Mouse (Mus musculus): ENCODE results near the gene Sertad2. TPM values are rescaled to one million over a fixed set of nuclear protein-coding genes. Genes with fewer than 3 reads are reported as not detected.

Sertad2 gene
- polyA plus RNA-seq, 1 experiment from 2014 or later: 22.3 TPM

DNA sequence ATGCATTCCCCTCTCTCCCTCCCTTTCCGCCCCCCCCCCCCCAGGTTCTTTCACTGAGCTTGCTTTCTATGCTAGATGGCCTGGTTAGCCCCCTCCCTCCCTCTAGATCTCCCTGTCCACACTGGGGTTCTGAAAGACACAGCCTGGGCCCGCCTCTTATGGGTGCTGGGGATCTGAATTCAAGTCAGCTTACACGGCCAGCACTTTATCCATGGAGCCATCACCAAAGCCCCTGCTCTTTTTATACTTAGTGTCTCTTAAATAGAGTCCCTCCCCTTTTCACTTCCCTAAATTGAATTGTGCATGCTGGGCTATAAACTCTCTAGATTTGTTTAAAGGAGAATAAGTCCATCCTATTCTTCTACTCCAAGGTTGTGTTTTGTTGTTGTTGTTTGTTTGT lies 12.6 kb downstream of the Sertad2 start:
- H3K4me2 ChIP-seq (ENCODE audit: low read depth): no peak overlapping the region
- ATAC-seq (ENCODE audit: insufficient read depth, low FRiP score, low TSS enrichment): no peak
- H3K9ac ChIP-seq (ENCODE audit: low read length): no peak overlapping the region
- no peak overlapping the region for H3K4me3 ChIP-seq (ENCODE audit: low read depth, low read length)
- no peaks in the 10 kb centered on the region for H3K36me3 ChIP-seq (ENCODE audit: control insufficient read depth, insufficient read depth, low read length)
- 81% methylated on average over 2 of the region's 3 CpGs for WGBS
- DNase-seq (ENCODE audit: low spot score): no peak
- no peaks in the 10 kb centered on the region for H3K9me3 ChIP-seq (ENCODE audit: control insufficient read depth, low read length)
- H3K4me1 ChIP-seq (ENCODE audit: control insufficient read depth, insufficient read depth, low read length): no peaks in the 10 kb centered on the region
- H3K27me3 ChIP-seq (ENCODE audit: control insufficient read depth, insufficient read depth, low read length): no peaks in the 10 kb centered on the region
- no peak overlapping the region for H3K27ac ChIP-seq (ENCODE audit: low read depth, low read length)

DNA sequence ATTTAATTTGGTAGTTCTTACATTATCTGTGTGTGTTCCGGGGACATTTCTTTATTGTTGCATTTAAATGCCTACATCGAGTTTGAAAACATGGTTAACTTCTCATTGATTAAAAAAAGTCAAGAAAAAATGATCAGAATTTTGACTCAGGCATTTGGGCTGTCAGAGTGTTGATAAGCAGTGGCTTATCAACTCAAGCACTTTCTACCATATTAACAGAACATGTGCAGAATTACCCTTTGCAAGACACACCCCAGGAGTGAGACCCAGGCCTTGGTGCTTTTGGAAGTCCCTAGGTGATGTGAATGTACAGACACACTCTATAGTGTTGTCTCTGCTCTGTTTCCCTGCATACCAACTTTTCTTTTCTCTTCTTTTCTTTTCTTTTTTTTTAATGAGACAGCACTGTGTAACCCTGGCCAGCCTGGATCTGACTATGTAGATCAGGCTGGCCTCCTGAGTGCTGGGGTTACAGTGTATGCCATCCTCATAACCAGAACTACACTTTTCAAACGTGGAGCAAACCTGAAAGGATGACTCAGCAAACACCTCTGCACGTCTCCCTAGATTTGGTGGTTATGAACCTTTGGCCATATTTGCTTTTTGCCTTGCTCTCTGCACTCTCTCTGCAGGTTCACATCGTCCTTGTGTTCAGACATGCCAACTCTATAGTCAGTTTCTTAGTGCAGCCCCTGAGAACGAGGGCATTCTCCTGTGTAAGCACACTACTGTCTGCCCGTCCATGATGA lies 13.3 kb downstream of the Sertad2 start:
- H3K4me2 ChIP-seq (ENCODE audit: low read depth): no peak overlapping the region
- WGBS: 83% methylated on average over 7 of the region's 7 CpGs
- no peak for ATAC-seq (ENCODE audit: insufficient read depth, low FRiP score, low TSS enrichment)

DNA sequence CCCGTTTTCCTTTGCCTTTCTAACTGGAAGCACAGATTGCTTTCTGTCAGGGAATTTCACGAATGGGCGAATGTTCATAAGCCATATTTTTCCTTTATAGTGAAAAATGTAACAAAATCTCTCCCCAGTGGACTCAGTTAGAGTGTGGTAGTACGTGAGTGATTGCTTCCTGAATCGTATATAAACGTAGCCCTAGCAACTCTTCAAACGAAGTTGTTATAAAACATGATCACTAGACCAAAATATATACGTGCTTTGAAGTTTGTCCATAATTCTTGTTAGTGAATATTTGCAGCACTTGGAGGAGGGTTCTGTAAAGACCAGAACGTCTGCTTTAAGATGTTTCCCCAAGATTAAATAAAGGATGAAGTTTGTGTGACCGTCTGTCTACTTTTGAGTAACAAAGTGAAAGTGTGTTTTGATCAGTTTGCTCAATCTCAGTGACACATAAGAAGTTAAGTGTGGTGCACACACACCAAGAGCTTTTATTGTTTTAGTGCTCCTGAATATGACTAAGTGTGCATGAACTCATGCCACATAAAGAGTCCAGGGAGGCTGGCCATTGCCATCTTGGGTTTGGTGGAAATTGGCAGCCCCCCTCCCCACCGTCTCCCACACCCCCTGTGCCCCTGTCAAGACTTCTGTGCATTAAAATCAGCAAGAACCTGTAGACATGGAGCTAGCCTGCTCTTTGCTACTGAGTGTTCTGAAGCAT lies 16.3 kb downstream of the Sertad2 start:
- 77% methylated on average over 11 of the region's 11 CpGs for WGBS

More for the DNA sequence above, 13.3 kb downstream of the Sertad2 start:
- Histone ChIP-seq H3K4me1 (ENCODE audit: control insufficient read depth, insufficient read depth, low read length) (no peaks in the 10 kb centered on the region), H3K4me3 (ENCODE audit: low read depth, low read length) (no peak overlapping the region), H3K27me3 (ENCODE audit: control insufficient read depth, insufficient read depth, low read length) (no peaks in the 10 kb centered on the region), H3K27ac (ENCODE audit: low read depth, low read length) (no peak overlapping the region), H3K9me3 (ENCODE audit: control insufficient read depth, low read length) (no peaks in the 10 kb centered on the region), H3K9ac (ENCODE audit: low read length) (no peak overlapping the region), H3K36me3 (ENCODE audit: control insufficient read depth, insufficient read depth, low read length) (no peaks in the 10 kb centered on the region)
- no peak for DNase-seq (ENCODE audit: low spot score)

DNA sequence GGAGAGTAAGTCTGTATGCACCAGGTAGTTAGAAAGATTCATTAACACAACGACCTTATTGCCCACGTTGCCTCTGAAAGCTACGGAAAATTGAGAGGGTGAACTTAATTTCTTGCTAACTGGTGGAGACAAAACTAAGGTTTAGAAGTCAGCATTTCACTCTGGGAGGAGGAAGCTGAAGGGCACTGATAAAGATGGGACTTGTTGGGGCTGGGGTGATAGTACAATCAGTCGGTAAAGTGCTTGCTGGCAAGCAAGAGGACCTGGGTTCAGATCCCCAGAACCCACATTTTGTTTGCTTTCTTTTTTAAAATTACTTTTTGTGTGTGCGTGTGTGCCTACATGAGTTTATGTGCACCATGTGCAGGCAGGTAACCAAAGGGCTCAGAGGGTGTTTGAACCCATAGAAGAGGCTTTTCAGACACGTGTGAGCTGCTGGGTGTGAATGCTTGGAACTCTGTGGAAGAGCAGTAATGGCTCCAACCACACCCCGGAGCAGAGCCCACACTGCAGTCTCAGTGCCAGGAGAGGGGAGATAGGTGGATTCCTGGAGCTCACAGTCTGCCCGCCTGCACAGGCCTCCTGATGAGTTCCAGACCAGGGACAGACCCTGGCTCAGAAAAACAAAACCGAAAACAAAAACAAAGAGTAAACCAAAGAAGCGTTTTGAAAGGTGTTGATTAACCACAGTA lies 17.0 kb downstream of the Sertad2 start:
- Histone ChIP-seq H3K9ac (ENCODE audit: low read length) (no peak overlapping the region), H3K36me3 (ENCODE audit: control insufficient read depth, insufficient read depth, low read length) (no peaks in the 10 kb centered on the region), H3K4me1 (ENCODE audit: control insufficient read depth, insufficient read depth, low read length) (no peaks in the 10 kb centered on the region), H3K4me2 (ENCODE audit: low read depth) (no peak overlapping the region), H3K4me3 (ENCODE audit: low read depth, low read length) (no peak overlapping the region), H3K9me3 (ENCODE audit: control insufficient read depth, low read length) (no peaks in the 10 kb centered on the region), H3K27ac (ENCODE audit: low read depth, low read length) (no peak overlapping the region), H3K27me3 (ENCODE audit: control insufficient read depth, insufficient read depth, low read length) (no peaks in the 10 kb centered on the region)
- DNase-seq (ENCODE audit: low spot score) (no peak), ATAC-seq (ENCODE audit: insufficient read depth, low FRiP score, low TSS enrichment) (no peak)
- 73% methylated on average over 10 of the region's 10 CpGs for WGBS

More for the DNA sequence above, 16.3 kb downstream of the Sertad2 start:
- DNase-seq (ENCODE audit: low spot score): no peak
- no peak for ATAC-seq (ENCODE audit: insufficient read depth, low FRiP score, low TSS enrichment)
- H3K4me3 ChIP-seq (ENCODE audit: low read depth, low read length): no peak overlapping the region
- H3K27ac ChIP-seq (ENCODE audit: low read depth, low read length): no peak overlapping the region
- no peak overlapping the region for H3K9ac ChIP-seq (ENCODE audit: low read length)
- H3K4me2 ChIP-seq (ENCODE audit: low read depth): no peak overlapping the region
- no peaks in the 10 kb centered on the region for H3K9me3 ChIP-seq (ENCODE audit: control insufficient read depth, low read length)
- H3K36me3 ChIP-seq (ENCODE audit: control insufficient read depth, insufficient read depth, low read length): no peaks in the 10 kb centered on the region
- H3K4me1 ChIP-seq (ENCODE audit: control insufficient read depth, insufficient read depth, low read length): no peaks in the 10 kb centered on the region
- no peaks in the 10 kb centered on the region for H3K27me3 ChIP-seq (ENCODE audit: control insufficient read depth, insufficient read depth, low read length)

DNA sequence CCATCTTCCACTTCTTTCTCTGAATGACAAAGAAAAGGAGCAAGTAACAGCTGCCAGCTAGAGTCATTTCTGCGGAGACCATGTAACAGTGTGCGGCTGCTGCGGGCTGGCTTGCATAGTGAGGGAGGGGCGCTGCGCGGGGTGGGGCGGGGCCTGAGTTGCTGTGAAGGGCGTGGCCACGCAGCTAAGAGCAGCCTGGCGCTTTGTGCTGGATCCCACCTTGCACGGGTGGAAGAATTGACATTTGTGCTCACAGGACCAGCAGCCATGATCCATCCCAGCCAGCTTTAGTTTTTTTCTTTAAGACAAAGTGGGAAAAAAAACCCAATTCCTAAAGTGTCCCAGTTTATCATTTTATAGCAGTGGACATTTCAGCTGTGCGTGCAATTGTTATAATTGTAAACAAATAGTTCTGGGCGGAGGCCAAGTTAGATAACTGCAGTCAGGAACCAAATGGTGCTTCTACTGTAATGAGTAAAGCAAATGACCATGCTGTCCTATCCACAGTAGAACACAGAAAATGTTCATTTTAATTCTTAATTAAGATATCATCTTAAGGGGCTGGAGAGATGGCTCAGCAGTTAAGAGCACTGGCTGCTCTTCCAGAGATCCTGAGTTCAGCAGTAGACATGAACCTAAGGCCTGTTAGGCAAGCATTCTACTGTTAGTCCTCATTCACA lies 18.4 kb downstream of the Sertad2 start:
- Histone ChIP-seq H3K9me3 (ENCODE audit: control insufficient read depth, low read length) (no peaks in the 10 kb centered on the region), H3K4me3 (ENCODE audit: low read depth, low read length) (no peak overlapping the region), H3K27ac (ENCODE audit: low read depth, low read length) (0 out of 2 replicates have a peak overlapping the region, but pooled peaks have one; percentile 10), H3K4me2 (ENCODE audit: low read depth) (peak overlapping the region; percentile 10), H3K36me3 (ENCODE audit: control insufficient read depth, insufficient read depth, low read length) (no peaks in the 10 kb centered on the region), H3K9ac (ENCODE audit: low read length) (no peak overlapping the region; the same call in 1 of the 2 replicates), H3K27me3 (ENCODE audit: control insufficient read depth, insufficient read depth, low read length) (no peaks in the 10 kb centered on the region), H3K4me1 (ENCODE audit: control insufficient read depth, insufficient read depth, low read length) (no peaks in the 10 kb centered on the region)
- DNase-seq (ENCODE audit: low spot score): peak; percentile 86
- 12% methylated on average over 13 of the region's 13 CpGs for WGBS
- ATAC-seq (ENCODE audit: insufficient read depth, low FRiP score, low TSS enrichment): peak; percentile 97

DNA sequence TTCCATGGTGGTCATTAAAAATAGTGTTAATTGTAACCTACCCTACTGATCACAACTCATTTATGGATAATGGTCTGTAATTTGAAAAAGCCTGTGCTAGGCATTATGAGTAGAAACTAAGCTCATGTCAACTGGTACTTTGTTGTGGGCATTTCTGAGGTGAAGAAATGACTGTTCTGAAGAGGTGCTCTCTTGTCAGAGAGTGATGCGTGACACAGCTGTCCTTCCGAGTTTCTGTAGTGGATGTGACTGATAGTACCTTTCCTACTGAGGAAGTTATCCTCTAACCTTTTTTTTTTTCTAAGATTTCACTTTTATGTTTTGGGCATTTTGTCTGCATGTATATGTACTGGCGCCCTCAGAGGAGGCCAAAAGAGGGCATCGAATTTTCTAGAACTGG lies 22.0 kb downstream of the Sertad2 start:
- no peak overlapping the region for H3K27ac ChIP-seq (ENCODE audit: low read depth, low read length)
- H3K4me1 ChIP-seq (ENCODE audit: control insufficient read depth, insufficient read depth, low read length): no peaks in the 10 kb centered on the region
- no peaks in the 10 kb centered on the region for H3K27me3 ChIP-seq (ENCODE audit: control insufficient read depth, insufficient read depth, low read length)
- H3K4me3 ChIP-seq (ENCODE audit: low read depth, low read length): no peak overlapping the region
- no peak for DNase-seq (ENCODE audit: low spot score)
- WGBS: 97% methylated on average over 4 of the region's 4 CpGs
- no peaks in the 10 kb centered on the region for H3K36me3 ChIP-seq (ENCODE audit: control insufficient read depth, insufficient read depth, low read length)
- no peak for ATAC-seq (ENCODE audit: insufficient read depth, low FRiP score, low TSS enrichment)
- no peak overlapping the region for H3K4me2 ChIP-seq (ENCODE audit: low read depth)
- no peaks in the 10 kb centered on the region for H3K9me3 ChIP-seq (ENCODE audit: control insufficient read depth, low read length)
- H3K9ac ChIP-seq (ENCODE audit: low read length): no peak overlapping the region

DNA sequence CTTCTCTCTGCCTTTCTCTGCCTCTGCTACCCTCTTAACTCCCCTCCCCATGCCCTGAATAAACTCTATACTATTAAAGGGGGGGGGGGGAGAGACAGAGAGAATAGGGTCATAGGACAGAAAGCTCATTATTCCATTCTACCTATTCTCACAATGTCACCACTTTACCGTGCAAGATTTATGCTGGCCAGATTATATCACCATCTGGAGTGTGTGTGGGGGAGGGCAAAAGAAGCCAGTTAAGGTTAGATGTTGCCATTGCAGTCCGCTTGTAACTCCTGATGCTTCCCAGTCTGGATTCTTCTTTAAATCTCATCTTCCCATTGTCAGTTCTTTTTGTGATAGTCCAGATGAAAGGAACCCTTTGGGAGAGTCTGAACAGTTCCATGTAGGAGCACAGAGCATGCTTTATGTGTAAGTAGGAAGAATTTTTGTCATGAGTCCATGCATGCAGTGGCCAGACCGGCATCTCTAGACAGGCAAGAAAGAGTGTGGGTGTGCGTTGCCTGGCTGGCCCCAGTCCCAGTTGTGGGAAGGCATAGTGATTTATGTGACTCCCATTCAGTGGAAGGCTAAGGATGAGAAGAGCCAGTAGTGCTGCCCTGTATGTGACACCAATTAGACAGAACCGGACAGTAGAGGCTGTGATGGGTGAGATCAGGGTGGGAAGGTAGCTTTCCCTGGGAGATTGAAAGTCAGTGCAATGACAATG lies 28.8 kb downstream of the Sertad2 start:
- Histone ChIP-seq H3K4me1 (ENCODE audit: control insufficient read depth, insufficient read depth, low read length) (peaks cover 7% of the 10 kb centered on the region; the same call in 1 of the 2 replicates), H3K36me3 (ENCODE audit: control insufficient read depth, insufficient read depth, low read length) (no peaks in the 10 kb centered on the region), H3K27ac (ENCODE audit: low read depth, low read length) (peak overlapping the region; percentile 72), H3K4me2 (ENCODE audit: low read depth) (no peak overlapping the region; the same call in 1 of the 2 replicates), H3K9me3 (ENCODE audit: control insufficient read depth, low read length) (no peaks in the 10 kb centered on the region), H3K27me3 (ENCODE audit: control insufficient read depth, insufficient read depth, low read length) (no peaks in the 10 kb centered on the region), H3K4me3 (ENCODE audit: low read depth, low read length) (no peak overlapping the region), H3K9ac (ENCODE audit: low read length) (no peak overlapping the region)
- WGBS: 47% methylated on average over 5 of the region's 5 CpGs
- ATAC-seq (ENCODE audit: insufficient read depth, low FRiP score, low TSS enrichment): peak; percentile 84
- no peak for DNase-seq (ENCODE audit: low spot score)

DNA sequence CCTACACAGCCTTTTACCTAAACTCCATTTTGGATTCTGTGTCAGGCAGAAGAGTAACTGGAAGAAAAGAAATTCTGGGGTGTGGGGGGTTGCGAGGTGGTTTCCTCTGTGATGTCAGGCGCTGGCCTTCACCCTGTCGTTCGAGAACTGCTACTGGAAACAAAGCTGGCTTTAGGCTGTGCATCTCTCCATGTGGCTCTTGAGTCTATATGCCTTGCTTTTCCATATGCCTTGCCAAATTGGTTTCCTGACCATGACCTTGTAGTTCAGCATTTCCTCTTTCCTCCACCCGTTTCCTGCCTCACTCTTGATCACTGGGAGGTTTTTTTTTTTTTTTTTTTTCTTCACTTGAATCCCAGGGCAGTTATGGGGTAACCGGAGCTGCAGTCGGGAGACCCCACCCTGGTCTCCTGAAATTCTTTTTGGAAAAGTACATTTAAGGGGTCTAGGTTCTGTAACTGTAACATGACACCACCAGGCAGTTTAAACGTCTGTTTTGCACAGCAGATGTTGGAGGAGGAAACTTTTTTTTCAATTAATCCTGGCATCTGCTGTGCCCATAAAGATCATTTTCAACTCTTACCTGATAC lies 33.1 kb downstream of the Sertad2 start:
- Histone ChIP-seq H3K27me3 (ENCODE audit: control insufficient read depth, insufficient read depth, low read length) (no peaks in the 10 kb centered on the region), H3K27ac (ENCODE audit: low read depth, low read length) (no peak overlapping the region), H3K4me3 (ENCODE audit: low read depth, low read length) (no peak overlapping the region), H3K9me3 (ENCODE audit: control insufficient read depth, low read length) (no peaks in the 10 kb centered on the region), H3K4me2 (ENCODE audit: low read depth) (no peak overlapping the region), H3K9ac (ENCODE audit: low read length) (no peak overlapping the region), H3K36me3 (ENCODE audit: control insufficient read depth, insufficient read depth, low read length) (no peaks in the 10 kb centered on the region), H3K4me1 (ENCODE audit: control insufficient read depth, insufficient read depth, low read length) (peaks cover 6% of the 10 kb centered on the region; the same call in 1 of the 2 replicates)
- WGBS: 55% methylated on average over 8 of the region's 8 CpGs
- no peak for ATAC-seq (ENCODE audit: insufficient read depth, low FRiP score, low TSS enrichment)
- no peak for DNase-seq (ENCODE audit: low spot score)

Data from neural tube, embryonic 11.5 days (tissue).